Mouse (Mus musculus): ENCODE data around the gene Msantd2.
A peak's percentile ranks its signal among the peaks of the same experiment; 100 is the strongest.

Gene Msantd2

DNA sequence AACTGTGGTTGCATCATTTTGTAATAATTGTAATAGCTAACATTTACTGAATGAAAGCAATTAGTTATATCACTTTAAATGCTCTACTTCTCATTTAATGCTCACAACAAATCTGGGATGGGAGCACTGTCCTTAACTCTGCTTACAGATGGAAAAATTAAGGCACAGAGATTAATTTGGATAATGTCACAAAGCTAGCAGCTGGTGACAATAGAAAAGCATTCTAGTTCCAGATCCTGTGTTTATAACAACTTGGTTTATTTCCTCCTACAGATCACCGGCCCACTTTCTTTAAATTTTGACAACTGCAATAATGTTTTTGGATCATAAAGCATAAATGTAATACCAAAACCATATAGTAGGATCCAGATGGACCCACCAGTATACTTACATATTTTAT is 16.9 kb downstream of the Msantd2 start:
- DNase-seq, result no peak

GRCm38 (mm10) chr9:37512097-37512496 is 23.0 kb downstream of the Msantd2 start:
- DNase-seq, result no peak

DNA sequence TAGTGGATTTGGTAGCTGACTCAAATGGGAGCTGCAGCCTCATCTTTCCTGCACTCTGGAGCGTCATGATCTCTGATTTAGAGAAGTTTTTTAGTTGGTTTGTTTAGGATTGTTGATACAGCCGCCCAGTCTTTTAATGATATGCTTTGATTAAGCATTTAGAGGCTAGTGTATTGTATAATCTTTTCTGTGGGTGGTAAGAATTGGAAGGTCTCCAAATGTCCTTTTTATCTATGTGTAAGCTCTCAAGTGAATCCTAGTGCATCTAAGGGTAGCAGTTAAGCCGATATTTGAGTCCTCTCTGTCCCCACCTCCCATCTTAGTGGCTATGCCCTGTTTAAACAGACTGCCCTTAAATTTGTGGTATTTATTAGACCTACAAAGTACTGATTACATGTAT is 25.3 kb downstream of the Msantd2 start:
- no peak for DNase-seq

- no peak for DNase-seq
These were observed 28.3 kb downstream of the Msantd2 start for GRCm38 (mm10) chr9:37517467-37517866.

- DNase-seq, result no peak
These were observed 29.9 kb downstream of the Msantd2 start for GRCm38 (mm10) chr9:37518991-37519390.

DNA sequence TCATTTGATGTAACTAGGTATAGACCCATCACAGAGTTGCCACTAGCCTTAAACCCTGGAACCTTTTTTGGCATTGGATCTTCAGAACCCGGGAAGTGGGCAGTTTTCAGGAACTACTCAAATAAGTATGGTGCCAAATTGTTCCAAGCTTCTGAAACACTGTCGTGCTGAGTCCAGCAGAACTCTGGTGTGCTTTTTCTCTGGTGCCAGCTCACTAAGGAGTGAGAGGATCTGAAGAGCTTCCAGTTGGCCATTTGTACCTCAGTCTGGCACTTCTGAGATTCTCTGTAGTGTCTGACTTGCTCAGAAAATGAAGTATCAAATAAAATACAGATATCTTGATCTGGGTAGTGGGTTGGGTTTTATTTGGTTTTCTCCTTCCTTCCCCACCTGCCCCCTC is 30.9 kb downstream of the Msantd2 start:
- no peak for DNase-seq

GRCm38 (mm10) chr9:37525461-37525860 is 36.3 kb downstream of the Msantd2 start:
- no peak for DNase-seq

DNA sequence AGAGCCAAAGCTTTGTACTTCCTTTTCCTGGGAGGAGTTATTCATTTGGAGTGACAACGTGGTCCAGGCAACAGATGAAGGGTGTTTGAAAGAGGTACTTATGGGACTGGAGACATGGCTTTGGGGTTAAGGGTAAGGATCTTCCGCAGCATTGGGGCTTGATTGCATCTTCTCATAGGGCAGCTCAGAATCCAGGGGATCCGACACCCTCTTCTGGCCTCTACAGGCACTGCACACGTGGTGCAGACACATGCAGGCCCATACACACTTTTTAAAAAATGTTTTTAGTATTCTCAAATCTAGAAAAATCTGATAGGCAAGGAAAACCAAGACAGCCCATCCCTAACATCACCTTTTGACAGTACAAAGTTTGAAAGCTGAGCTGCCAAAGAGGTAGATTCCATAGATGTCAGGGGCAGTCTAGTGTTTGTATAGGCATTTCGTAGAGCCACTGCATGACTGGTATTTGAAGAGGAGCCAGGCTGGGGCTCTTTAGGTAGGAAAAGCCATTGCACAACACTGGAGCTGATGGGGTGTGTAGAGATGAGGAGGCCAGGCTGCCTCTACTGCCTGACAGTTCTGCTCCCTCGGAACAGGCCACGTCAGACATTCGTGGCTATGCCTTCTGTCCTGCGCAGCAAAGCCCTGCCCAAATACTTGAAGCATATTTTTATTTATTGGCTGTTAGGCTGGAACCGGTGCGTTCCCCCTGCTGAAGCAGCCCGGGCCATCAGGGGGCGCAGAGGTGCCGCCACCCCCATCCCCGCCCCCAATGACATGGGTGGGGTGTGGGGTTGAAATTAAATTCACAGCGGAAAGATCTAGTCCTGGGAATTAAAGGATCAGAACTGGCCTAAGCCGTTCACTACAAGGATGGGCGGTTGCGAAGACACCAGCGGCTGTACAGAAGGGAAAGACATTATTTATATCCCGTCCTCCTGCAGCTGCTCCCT is 37.6 kb downstream of the Msantd2 start:
- DNase-seq, result peak in 1 of 2 experiments; percentile 47

DNA sequence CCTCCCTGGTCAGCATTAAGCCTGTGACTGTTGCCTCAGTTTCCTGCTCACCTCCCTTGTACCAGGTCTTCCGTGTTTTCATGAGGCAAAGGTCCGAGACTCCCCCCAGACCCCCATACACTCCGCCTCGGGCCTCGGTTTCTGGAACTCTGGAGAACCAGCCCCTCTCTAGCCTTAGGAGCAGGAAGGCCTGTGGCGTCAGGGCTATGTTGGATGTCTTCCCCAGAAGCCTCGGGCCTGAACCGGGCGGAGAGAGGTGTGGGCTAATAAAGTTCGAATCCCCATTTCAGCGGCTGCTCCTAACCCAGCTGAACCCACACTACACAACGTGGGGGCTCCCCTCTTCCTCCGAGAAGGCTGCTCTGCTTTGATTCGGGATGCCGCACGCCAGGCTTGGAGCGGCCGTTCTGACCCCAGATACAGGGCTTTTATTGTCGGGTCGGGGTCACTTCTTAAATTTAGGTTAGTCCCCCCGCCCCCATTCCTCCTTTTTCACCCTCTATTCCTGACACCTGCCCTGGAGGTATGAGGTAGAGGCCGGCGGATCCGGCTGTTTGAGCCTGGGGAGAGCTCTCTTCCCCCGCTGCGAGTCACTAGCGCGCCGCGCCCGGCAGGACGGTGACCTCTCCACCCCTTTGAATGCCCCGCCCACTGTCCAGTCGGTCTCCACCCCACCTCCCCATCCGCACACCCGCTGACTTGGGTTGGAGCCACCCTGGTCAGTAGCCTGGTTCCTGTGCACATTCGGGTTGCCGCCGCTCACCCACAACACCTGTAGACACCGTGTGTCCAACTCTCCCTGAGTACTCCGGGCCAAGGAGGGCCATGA is 38.5 kb downstream of the Msantd2 start, which contains the start of gene Esam:
TSS of gene Esam (plus strand) at position 683 of the 829 bp plus-strand sequence.
- peak; percentile 77 to 84 for DNase-seq

DNA sequence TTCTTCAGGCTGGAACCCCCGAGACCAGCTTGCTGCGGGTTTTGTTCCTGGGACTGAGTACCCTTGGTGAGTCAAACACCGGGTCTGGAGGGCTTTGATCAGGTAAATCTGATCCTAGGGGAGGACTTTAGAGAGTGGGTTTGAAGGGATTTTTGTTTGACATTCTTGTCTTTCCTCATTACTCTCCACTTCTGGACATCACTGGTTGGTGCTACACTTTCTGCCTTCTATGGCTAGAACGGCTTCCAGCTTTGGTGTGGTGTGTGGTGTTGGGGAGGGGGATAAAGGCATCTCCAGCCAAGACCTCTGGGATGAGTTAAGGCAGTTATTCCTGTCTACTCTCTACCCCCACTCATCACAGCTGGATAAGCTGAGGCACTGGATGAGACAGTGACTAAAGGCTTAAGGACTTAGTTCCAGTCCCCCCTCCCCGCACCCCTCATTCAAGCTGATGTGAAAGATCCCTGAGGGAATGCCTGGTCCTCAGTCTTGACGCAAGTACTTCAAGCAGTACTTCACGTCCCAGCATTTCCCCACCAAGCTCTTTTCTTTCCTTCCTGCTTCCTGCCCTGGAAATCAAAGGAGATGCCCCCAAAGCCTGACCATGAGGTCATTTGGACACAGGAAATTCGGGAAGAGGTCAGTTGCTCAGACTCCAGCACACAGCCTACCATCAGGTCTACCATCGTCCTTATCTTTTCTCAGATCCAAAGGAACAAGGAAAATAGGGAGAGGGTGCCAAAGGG is 39.3 kb downstream of the Msantd2 start:
- DNase-seq, result no peak

DNA sequence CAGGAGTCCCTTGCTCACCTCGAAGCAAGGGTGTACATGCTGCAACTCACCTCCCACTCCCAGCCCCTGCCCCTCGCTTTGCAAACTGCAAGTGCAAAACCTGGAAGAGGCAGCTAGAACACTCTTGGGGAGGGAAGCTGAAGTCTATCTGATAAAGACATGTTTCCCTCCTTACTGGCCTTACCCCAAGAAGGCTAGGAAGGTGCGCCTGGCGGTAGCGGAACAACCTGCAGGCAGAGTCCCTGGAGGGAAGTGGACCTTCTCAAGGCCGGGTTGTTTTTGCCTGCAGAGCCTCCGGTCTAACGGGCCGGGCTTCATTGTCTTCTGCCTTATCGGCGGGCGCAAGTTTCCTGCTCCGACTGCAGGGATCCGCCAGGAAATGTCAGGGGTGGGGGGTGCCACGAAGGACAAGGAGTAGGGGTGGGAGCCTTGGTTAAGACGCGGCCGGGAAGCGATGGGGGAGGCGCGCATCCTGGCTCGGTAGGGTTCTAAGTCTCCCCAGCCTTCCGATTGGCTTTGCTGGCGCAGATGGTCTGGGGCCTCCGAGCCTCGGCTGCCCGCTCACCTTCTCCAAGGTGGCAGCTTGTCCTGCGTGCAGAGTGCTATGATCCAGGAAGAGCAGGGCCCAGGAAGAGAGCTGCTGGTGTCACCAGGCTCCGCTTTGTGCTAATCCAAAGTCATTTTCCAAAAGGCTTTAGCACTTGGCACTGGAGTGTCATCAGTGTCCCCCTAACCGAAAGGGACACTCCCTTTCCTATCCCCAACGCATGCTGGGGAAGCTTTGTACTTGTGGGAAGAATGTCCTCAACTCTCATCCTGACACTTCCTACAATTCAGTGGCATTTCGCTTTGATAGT is 41.1 kb downstream of the Msantd2 start:
- DNase-seq, result peak; percentile 74 to 85

DNA sequence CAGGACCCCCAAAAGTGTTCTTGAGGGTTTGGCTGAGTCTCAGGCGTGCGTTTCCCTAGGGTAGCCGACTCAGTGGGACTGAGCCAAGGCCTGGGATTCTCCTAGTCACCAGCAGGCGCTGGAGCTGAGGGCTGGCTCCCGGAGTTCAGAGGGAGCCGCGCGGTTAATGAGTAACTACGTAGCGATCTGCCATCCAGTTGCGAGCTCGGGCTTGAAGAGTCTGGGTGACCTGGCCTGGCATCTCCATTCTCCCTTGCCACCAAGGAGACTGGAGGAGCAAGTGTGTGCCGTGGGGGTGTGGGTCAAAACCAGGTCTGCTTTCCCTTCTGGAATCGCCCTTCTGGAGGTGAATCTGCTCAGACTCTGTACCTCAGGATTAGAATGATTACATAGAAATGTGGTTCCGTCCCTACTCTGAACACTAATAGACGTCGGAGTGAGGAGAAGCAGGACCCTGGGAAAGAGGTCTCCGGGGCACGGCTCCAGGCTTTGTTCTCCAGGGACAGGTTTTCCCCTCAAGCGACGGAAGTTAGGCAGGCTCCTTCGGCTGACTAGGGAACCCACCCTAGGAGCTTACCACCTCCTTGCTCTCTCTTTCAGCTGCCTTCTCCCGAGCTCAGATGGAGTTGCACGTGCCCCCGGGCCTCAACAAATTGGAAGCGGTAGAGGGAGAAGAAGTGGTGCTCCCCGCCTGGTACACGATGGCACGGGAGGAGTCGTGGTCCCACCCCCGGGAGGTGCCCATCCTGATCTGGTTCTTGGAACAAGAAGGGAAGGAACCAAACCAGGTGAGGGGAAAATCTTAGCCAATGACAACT is 42.0 kb downstream of the Msantd2 start:
- DNase-seq, result peak; percentile 87 to 93

GRCm38 (mm10) chr9:37536851-37537250 is 47.7 kb downstream of the Msantd2 start:
- no peak for DNase-seq

GRCm38 (mm10) chr9:37537658-37538250 is 48.6 kb downstream of the Msantd2 start:
- no peak for DNase-seq

DNA sequence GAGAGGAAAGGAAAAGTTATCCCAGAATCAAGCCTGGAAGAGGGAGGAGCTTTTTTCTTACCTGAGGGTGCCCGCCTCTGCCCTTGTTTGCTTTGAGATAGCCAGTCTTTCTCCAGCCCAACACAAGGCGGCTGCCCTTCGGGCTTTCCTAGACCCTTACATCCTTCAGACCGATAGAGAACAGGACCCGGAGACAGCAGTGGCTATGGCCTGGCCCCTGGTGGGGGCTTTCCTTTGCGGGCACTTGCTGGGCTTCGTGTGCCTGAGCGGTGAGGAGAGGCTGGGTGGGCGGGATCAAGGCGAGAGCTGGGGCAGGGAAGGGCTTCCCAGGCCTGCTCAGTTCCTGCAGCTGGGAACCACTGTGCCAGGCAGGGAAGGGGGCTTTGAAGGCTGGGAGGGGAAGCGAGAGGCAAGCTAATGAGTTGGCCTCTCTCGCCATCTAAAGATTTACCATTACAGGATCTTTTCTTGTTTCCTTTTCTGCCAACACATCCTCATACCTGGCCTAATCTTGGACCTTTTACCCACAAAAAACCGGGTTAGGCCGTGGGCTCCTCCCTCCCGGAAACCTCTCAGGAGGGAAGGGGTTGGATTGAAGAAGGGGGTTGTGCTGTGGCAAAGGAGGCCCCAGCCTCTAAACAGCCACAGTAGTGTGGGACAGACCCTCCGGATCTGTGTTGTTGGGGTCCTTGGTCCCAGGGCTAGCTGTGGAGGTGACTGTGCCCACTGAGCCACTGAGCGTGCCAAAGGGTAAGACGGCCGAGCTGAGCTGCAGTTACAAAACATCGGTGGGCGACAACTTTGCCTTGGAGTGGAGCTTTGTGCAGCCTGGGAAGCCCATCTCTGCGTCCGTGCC is 50.3 kb downstream of the Msantd2 start, which contains the start of gene Vsig2:
TSS of gene Vsig2 (plus strand) at position 86 of the 856 bp plus-strand sequence.
- no peak for DNase-seq

DNA sequence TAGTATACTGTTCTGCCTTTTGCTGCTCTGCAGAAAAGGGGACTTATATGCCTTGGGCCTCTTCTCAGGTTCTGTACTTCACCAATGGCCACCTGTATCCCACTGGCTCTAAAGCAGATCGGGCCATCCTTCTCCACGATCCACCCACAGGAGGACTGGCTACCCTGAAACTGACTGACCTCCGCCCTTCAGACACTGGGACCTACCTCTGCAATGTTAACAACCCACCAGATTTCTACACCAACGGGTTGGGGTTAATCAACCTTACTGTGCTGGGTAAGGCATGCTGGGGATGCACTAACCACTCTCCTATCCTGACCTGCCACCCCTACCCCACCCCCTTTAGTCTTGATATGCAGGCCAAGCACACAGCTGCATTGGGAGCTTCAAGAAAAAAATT is 51.1 kb downstream of the Msantd2 start:
- no peak for DNase-seq

GRCm38 (mm10) chr9:37540701-37541575 is 51.8 kb downstream of the Msantd2 start:
- no peak for DNase-seq
